Mouse (Mus musculus): Measurements from ENCODE around the gene Omt2b.

DNA sequence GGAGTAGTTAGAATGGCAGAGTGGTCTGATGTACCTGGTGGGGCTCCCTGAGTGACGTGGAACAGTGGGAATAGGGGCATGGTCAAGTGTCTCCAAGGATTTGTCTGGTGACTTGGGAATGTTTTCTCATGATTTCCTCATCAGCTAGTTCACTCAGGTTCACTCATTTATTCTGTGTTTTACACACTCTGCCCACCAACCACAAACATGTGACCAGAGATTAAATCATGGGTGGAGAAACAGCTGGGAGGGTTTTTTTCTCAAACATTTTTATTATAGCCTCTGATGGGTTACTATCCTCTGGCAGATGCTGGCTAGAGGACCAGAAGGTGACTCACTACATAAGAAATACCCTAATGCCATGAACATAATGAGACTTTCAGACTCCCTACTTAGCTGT is 29.2 kb upstream of the Omt2b start:
- no peak for TF ChIP-seq CTCF (IDR thresholded peaks at IDR 0.05; ENCODE audit: extremely low read depth, insufficient read depth, insufficient read length, insufficient replicate concordance)
- TF ChIP-seq POLR2A (IDR thresholded peaks at IDR 0.05; ENCODE audit: low read depth, low read length), result no peak

Data from spleen, adult 2 months (tissue).